Mouse (Mus musculus) skeletal muscle tissue, adult 2 months (tissue): ENCODE measurements around the gene Obsl1.

ENCODE experiments used
- DNase-seq: peaks from one replicate; pipeline ENCODE4 v3.0.0-alpha.2; 2012; ENCODE audit warnings: low read depth, low spot score

Obsl1 gene

GRCm38 (mm10) chr1:75455433-75455832, 50.8 kb downstream of the Obsl1 start:
- no peak for DNase-seq

- DNase-seq = no peak
Measured at GRCm38 (mm10) chr1:75451900-75452299, 54.4 kb downstream of the Obsl1 start.

DNA sequence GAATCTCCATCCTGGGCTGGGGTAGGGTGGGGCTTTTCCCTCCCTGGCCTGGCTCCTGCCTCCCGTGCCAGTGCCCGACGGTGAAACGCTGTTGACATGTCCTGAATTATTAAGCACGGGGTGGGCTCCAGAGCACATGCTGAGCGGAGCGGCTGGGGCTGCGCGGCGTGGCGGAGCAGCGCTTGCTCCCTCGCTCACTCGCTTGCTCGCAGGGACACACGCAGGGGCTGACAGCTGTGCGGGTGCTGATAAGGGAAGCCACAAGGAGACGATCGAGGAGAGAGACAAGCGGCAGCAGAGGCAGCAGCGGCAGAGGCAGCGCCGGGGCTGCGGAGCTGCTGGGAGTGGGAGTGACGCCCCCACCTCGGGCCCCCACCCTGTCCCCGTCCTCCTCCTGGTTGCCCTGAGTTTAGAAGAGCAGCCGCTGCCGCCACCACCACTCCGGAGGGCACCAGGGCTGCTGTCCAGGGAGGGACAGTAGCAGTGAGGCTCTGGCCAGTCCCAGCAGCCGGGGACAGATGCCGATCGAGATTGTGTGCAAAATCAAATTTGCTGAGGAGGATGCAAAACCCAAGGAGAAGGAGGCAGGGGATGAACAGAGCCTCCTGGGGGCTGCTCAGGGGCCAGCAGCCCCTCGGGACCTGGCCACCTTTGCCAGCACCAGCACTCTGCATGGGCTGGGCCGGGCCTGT, 55.8 kb downstream of the Obsl1 start, which contains the start of gene Asic4:
Gene Asic4 (plus strand): TSS at position 123 of the 692 bp plus-strand sequence.
- DNase-seq = no peak

DNA sequence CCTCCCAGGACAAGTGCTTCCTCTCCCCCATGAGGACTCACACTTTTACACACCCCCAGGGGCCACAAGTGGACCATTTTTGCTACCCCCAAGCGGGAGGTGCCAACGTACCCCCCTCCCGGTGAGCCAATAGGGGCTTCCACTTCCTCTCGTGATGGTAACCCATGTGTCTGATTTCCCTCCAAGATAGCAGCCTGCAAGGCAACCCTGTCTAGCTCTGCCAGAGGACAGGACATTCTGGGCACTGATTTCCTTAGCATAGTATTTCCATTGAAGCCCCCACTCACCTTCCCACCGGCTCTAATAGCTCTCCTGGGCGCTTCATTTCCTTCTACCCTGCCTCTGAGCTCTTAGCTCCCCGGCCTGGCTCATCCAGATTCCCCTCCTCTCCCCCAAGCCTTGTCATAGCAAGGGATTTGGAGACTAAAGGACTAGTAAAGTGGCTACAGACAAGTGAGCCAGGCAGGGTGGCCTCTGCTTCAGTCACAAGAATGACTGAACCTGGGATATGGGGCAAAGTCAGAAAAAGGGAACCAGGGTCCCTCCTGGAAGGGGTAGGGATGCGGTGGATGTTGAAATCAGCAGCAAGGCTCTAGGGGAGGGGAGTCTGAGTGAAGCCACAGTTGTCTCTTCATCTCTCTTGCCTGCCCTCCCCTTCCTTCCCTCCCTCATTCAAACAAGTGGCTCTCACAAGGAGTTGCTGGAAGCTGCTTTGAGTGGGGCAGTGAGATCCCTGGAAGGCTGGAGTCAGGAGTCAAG, 56.7 kb downstream of the Obsl1 start:
- no peak for DNase-seq

GRCm38 (mm10) chr1:75448937-75449336, 57.3 kb downstream of the Obsl1 start:
- no peak for DNase-seq

GRCm38 (mm10) chr1:75448052-75448431, 58.2 kb downstream of the Obsl1 start:
- no peak for DNase-seq

GRCm38 (mm10) chr1:75447265-75448051, 58.8 kb downstream of the Obsl1 start:
- DNase-seq = no peak

- no peak for DNase-seq
Measured at GRCm38 (mm10) chr1:75446656-75447055, 59.6 kb downstream of the Obsl1 start.

- peak; percentile 65 for DNase-seq
Measured at GRCm38 (mm10) chr1:75445751-75446611, 60.3 kb downstream of the Obsl1 start.

DNA sequence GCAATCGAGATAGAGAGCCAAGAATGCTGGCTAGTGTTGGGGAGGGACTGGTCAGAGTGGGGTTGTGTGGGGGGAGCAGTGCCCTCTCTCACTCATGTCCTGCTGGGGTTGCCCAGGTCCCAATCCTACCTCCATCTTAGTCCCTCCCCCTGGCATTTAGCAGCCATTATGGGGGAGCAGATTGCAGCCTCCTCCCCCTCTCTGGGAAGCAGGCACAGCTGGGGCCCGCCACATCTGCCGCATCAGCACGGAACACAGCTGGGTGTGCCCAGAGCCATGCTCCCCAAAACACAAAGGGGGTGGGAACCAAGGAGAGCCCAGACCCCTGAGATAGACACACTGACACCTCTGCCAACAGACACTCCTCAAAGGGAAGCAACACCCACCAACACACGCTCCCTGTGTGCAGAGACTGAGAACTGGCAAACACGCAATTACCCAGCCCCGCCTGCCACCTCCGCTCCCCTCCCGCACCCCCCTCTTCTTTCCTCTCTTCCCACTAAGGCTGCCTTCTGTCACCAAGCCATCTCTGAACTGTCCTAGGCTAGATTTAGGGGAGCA, 61.0 kb downstream of the Obsl1 start:
- DNase-seq = no peak

- DNase-seq = no peak
Measured at GRCm38 (mm10) chr1:75444208-75444607, 62.0 kb downstream of the Obsl1 start.

- no peak for DNase-seq
Measured at GRCm38 (mm10) chr1:75443247-75444024, 62.8 kb downstream of the Obsl1 start.

- DNase-seq = no peak
Measured at GRCm38 (mm10) chr1:75442811-75443210, 63.4 kb downstream of the Obsl1 start.

DNA sequence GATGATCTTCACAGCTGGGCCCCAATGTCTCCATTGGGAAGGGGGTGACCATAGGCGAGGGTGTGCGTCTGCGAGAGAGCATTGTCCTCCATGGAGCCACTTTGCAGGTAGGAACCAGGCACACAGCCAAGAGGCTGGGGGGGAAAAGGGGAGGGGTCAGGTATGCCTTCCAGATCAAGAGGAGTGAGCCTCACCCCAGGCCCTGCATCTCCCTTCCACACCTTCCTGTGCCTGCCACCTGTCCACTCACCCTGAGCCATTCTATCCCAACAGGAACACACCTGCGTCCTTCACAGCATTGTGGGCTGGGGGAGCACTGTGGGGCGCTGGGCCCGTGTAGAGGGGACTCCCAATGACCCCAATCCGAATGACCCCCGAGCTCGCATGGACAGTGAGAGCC, 64.1 kb downstream of the Obsl1 start:
- DNase-seq = no peak

GRCm38 (mm10) chr1:75441471-75441996, 64.7 kb downstream of the Obsl1 start:
- no peak for DNase-seq

DNA sequence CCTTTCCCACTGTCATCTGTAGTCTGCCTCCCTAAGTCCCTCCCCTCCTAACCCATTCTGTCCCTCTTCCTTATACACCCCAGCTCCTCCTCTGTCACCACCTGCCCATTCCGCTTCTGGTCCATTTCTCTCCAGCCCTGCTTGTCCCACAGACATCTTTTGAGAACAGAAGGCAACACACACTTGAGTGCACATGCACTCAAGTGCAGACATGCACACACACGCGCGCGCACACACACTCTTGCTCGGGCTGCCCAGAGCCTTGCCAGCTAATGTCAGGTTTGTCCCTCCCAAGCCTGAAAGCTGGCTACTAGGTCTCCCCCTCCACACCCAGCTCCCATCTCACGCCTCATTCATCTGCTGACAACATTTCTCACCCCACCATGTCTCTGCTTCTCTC, 65.6 kb downstream of the Obsl1 start:
- DNase-seq = no peak

DNA sequence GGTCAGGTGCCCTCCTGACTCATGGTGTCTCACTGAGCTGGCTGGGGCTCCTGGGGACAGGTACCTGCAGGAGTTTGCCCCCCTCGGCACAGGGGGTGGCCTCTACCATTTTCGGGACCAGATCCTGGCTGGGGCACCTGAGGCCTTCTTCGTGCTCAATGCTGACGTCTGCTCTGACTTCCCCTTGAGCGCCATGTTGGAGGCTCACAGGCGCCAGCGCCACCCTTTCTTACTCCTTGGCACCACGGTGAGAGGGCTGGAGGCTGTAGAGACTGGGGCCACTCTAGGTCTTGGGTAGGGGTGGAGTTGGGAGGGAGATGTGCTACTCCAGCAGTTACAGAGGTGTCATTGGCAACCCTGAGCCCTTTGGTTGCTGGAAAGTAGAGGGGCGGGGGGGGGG, 67.5 kb downstream of the Obsl1 start:
- DNase-seq = no peak

GRCm38 (mm10) chr1:75435475-75436328, 70.5 kb downstream of the Obsl1 start, which contains the start of gene Gmppa:
Gene Gmppa (plus strand): TSS chr1:75435930.
- DNase-seq = peak; percentile 79
